Mouse (Mus musculus) neural tube, embryonic 14.5 days (tissue): ENCODE results near the gene Prl3c1. TPM values are rescaled to one million over a fixed set of nuclear protein-coding genes. Genes with fewer than 3 reads are reported as not detected.
"Not testable (repeated sequence)": the region's sequence is repeated elsewhere in the genome, so short reads cannot be mapped to it uniquely, and the experiment has no call there.

ENCODE experiments used
- ATAC-seq: fragments of 200-750 bp; cut with Nextera tagmentation; 2 replicates; pipeline ENCODE4 v1.8.0; 2017; ENCODE audit warnings: low read depth, mild to moderate bottlenecking, moderate TSS enrichment, moderate library complexity
- H3K27ac ChIP-seq: fragments of 300-500 bp; sonication (generic); 2 replicates; pipeline ENCODE4 v1.5.1; 2014; ENCODE audit warnings: low read depth, mild to moderate bottlenecking, control low read depth, low read length, moderate library complexity, mixed read lengths
- H3K27me3 ChIP-seq: fragments of 300-500 bp; sonication (generic); 2 replicates; pipeline ENCODE4 v1.6.1; 2014; ENCODE audit warnings: low read length; ENCODE audit not compliant: control insufficient read depth, insufficient read depth
- H3K36me3 ChIP-seq: fragments of 300-500 bp; sonication (generic); 2 replicates; pipeline ENCODE4 v1.6.1; 2014; ENCODE audit warnings: low read length, mixed read lengths; ENCODE audit not compliant: control insufficient read depth, insufficient read depth
- H3K4me1 ChIP-seq: fragments of 300-500 bp; sonication (generic); 2 replicates; pipeline ENCODE4 v1.6.1; 2014; ENCODE audit warnings: low read length; ENCODE audit not compliant: control insufficient read depth, insufficient read depth
- H3K4me2 ChIP-seq: fragments of 300-500 bp; sonication (generic); 2 replicates; pipeline ENCODE4 v1.6.1; 2014; ENCODE audit warnings: mild to moderate bottlenecking, low read depth, low read length, control low read depth
- H3K4me3 ChIP-seq: fragments of 300-500 bp; sonication (generic); 2 replicates; pipeline ENCODE4 v1.5.1; 2014; ENCODE audit warnings: low read depth, low read length, control low read depth, mixed read lengths
- H3K9ac ChIP-seq: fragments of 300-500 bp; sonication (generic); replicated peaks from 2 replicates; pipeline ENCODE4 v1.6.1; 2014; ENCODE audit warnings: low read depth, mild to moderate bottlenecking, control low read depth, low read length, mixed read lengths
- H3K9me3 ChIP-seq: fragments of 300-500 bp; sonication (generic); 2 replicates; pipeline ENCODE4 v1.6.1; 2016; ENCODE audit warnings: low read length; ENCODE audit not compliant: control insufficient read depth
- WGBS: fragments of 180-500 bp; shearing (Covaris S2); extraction: QIAGEN DNeasy Blood & Tissue Kit; methylation state at CpG from one replicate; pipeline ENCODE4 v1.1.7; 2014; 5-methylcytosine and 5-hydroxymethylcytosine counted together
- polyA plus RNA-seq: library from polyadenylated mRNA; unstranded; fragments of >200 nt; fragmentation: Nextera tagmentation; extraction: Ambion mirVana; gene quantifications from 2 replicates; pipeline ENCODE4 v1.2.1, GENCODE M21; 2014

The Prl3c1 gene
- not detected in 2 replicates for polyA plus RNA-seq

DNA sequence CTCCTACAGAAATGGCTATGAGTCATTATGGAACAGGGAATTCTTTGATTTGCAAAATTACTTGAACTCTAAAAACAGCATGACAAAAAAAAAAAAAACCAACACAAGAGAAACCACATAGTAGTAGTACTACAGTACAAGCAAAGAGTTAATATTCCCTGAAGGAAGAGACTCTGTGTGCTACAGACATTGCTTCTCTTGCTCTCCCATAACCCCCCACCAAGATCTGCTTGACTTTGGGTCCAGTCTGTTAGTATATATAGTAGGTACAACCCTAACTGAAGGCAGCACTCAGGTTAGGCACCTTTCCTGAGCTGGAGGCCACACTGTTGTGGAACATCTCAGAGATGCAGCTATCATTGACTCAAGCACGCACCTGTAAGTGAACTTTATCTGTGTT, at the start of gene Prl3c1:
Gene Prl3c1 (plus strand): TSS at position 301 of the 400 bp plus-strand sequence.
- no peak within 1 kb of the TSS for H3K4me2 ChIP-seq

DNA sequence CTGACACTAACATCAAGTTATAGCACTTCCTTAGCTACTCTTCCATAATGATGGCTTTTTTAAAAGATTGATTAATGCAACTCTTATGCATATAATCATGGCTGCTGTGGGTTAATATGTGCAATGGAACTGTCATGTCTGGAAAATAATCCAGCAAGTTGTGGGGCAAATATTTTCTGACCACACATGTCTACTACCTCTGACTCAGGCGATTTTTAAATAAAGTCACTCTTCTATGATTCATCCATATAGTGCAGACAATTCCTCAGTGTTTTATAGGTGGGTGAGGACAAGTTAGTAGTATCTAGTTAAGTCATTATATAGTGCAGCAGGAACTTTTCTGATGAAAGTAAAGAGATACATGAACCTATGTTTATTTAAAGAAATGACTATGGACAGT, 48.2 kb upstream of the Prl3c1 start:
- WGBS = 71% methylated on average over 1 of the region's 1 CpGs
- H3K4me2 ChIP-seq = no peak overlapping the region
- no peak overlapping the region for H3K4me3 ChIP-seq
- H3K27ac ChIP-seq = no peak overlapping the region
- H3K4me1 ChIP-seq = no peaks in the 10 kb centered on the region
- no peaks in the 10 kb centered on the region for H3K9me3 ChIP-seq
- H3K9ac ChIP-seq = no peak overlapping the region
- H3K36me3 ChIP-seq = no peaks in the 10 kb centered on the region
- ATAC-seq = no peak
- no peaks in the 10 kb centered on the region for H3K27me3 ChIP-seq

More for the DNA sequence above, at the start of gene Prl3c1:
- Histone ChIP-seq H3K4me3 (no peak within 1 kb of the TSS), H3K9ac (no peak within 1 kb of the TSS), H3K36me3 (no peaks in the 10 kb centered on the region), H3K27ac (no peak within 1 kb of the TSS), H3K4me1 (no peaks in the 10 kb centered on the region), H3K9me3 (no peaks in the 10 kb centered on the region), H3K27me3 (no peaks in the 10 kb centered on the region)
- 93% methylated on average over 1 of the region's 1 CpGs for WGBS
- no peak for ATAC-seq

DNA sequence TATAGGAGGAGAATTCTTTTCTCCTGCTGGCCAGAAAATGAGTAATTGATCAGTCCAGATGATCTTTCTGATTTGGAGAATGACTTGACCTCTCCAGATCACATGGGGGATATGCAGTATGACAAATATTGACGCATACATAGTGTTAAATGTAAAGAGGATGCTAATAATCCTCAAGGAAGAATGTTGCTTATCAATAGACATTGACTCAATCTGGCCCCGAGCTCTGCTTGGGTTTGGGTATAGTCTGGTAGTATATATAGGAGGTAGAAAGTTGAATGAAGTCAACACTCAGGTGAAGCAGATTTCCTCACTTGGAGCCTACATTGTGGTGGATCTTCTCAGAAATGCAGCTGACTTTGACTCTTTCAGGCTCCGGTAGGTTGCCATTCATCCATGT, 40.0 kb upstream of the Prl3c1 start, which contains the start of gene Prl3d3:
Gene Prl3d3 (plus strand): TSS at position 301 of the 400 bp plus-strand sequence.
- H3K27me3 ChIP-seq, ATAC-seq, H3K4me1 ChIP-seq, H3K9me3 ChIP-seq, H3K27ac ChIP-seq, H3K4me3 ChIP-seq, H3K4me2 ChIP-seq, H3K36me3 ChIP-seq, H3K9ac ChIP-seq: not testable (repeated sequence)
- WGBS = 75% methylated on average over 2 of the region's 3 CpGs

DNA sequence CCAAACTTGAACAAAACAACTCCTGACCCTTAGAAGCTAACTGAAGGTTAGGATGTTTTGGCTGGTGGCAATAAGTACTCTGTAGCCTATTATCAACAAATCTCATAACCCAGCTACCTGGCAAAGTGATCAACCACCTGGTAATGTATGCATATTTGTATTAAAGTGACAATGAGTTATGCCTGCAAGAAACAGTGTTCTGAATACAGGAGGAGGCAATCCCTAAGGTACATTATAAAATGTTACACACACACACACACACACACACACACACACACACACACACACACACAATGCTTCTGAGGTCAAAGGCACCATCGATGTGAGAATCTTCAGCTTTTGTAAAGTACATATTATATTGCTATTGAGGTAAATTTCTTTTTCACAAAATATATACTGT, 45.1 kb downstream of the Prl3c1 start, which contains the start of gene Prl3b1:
Gene Prl3b1 (plus strand): TSS at position 301 of the 400 bp plus-strand sequence.
- Histone ChIP-seq H3K4me3 (no peak within 1 kb of the TSS), H3K9me3 (no peaks in the 10 kb centered on the region), H3K4me1 (no peaks in the 10 kb centered on the region), H3K9ac (no peak within 1 kb of the TSS), H3K36me3 (no peaks in the 10 kb centered on the region), H3K4me2 (no peak within 1 kb of the TSS), H3K27me3 (no peaks in the 10 kb centered on the region), H3K27ac (no peak within 1 kb of the TSS)
- ATAC-seq = no peak
- WGBS = 81% methylated on average over 1 of the region's 1 CpGs

Other genes with a start within 250 kb of the Prl3c1 start
- not detected in 2 replicates for gene Prl, start 139.1 kb upstream of the Prl3c1 start, polyA plus RNA-seq
- gene Prl3d1, start 102.5 kb upstream of the Prl3c1 start, polyA plus RNA-seq = not detected in 2 replicates
- gene Prl3d2, start 75.0 kb upstream of the Prl3c1 start, polyA plus RNA-seq = not detected in 2 replicates
- gene Prl3d3, start 39.9 kb upstream of the Prl3c1 start, polyA plus RNA-seq = not detected in 2 replicates
- gene Prl3b1, start 45.2 kb downstream of the Prl3c1 start, polyA plus RNA-seq = not detected in 2 replicates
- not detected in 2 replicates for gene Prl3a1, start 62.8 kb downstream of the Prl3c1 start, polyA plus RNA-seq
- not detected in 2 replicates for gene Prl6a1, start 116.0 kb downstream of the Prl3c1 start, polyA plus RNA-seq
- not detected in 2 replicates for gene Prl8a2, start 149.0 kb downstream of the Prl3c1 start, polyA plus RNA-seq
- not detected in 2 replicates for gene Prl2b1, start 194.2 kb downstream of the Prl3c1 start, polyA plus RNA-seq
- not detected in 2 replicates for gene Prl8a6, start 242.0 kb downstream of the Prl3c1 start, polyA plus RNA-seq